Mouse (Mus musculus): ENCODE measurements around the gene Uap1l1.

The Uap1l1 gene

DNA sequence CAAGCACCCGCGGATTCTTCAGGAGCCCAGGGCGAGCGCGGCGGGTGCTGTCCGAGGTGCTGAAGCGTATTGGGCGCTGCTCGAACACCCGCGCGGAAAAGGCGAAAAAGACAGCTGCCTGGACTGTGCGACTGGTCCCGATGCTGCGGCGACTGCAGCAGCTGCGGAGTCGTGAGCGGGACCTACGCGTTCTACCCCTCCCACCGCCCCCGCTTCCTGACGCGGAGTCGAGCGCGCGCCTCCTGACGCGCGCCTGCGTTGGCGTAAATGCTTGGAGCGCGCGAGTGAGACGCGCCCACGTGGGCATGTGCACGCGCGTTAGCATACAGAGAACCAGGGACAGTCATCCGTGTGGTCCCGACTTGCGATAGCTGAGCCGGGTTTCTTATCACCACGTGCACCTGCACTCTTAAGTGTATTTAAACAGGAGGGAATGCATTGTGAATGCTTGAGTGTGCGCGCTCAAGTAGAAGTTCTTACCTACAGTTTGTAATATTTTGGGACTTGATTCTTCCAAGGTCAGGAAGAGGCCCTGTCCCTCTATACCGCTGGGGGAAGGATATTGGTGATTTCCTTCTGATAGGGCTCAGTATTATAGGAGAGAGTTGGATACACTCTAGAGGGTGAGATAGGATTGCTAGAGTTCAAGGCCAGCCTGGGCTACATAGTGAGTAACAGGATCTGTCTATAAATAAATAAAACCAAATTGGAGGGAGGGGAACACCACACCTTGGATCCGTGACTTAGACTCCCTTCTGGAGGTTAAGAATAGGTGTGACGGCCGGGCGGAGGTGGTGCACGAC is 46.3 kb downstream of the Uap1l1 start, which contains the start of gene Grin1:
Gene Grin1 (minus strand): TSS at position 217 of the 803 bp plus-strand sequence.
- DNase-seq (ENCODE audit: low read depth, low spot score), result peak; percentile 48

- DNase-seq (ENCODE audit: low read depth, low spot score), result no peak
These were observed 47.1 kb downstream of the Uap1l1 start for GRCm38 (mm10) chr2:25318119-25318966.

- DNase-seq (ENCODE audit: low read depth, low spot score), result no peak
These were observed 54.0 kb downstream of the Uap1l1 start for GRCm38 (mm10) chr2:25311491-25311891.

- DNase-seq (ENCODE audit: low read depth, low spot score), result no peak
These were observed 54.5 kb downstream of the Uap1l1 start for GRCm38 (mm10) chr2:25310969-25311368.

- DNase-seq (ENCODE audit: low read depth, low spot score), result no peak
These were observed 55.3 kb downstream of the Uap1l1 start for GRCm38 (mm10) chr2:25310180-25310579.
